Mouse (Mus musculus) cerebellum, adult 11-12 months (tissue): ENCODE measurements around the gene Mrps16.
A peak's percentile ranks its signal among the peaks of the same experiment; 100 is the strongest.

Experiments
- DNase-seq: peaks from one replicate; pipeline ENCODE4 v3.0.0; 2022

Mrps16 gene

DNA sequence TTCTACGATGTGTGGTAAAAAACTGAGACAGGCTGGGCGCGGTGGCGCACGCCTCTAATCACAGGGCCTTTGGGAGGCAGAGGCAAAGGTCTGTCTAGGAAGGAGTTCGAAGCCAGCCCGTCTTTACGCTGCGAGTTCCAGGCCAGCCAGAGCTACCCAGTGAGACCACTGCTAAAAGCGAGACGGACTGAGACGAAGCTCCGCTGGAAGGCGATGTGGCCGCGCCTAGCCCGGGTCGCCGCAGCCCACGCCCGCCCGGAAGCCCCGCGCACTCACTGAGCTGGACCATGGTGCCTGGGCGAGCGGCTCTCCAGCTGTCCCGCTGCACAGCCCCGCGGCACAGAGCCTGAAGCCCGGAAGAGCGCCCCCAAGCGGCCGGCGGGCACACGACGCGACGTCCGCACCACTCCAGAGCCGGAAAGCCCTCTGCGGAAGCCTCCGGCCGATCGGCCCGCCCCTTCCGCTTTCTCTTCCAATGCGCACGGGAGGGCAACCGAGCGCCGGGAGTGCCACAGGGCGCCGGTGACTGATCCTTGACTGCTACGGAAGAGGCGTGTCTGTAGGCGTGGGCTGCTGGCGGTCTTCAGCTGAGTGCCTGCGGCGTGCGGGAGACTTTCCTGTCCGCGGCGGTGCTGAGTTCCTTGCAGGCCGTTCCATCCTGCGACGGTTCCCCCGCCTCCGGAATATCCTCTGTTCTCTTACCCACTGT, at the start of gene Mrps16:
Gene Mrps16 (minus strand): TSS at position 430 of the 709 bp plus-strand sequence.
- peak; percentile 98 for DNase-seq

- no peak for DNase-seq
Observed at GRCm38 (mm10) chr14:20442252-20442651, 48.8 kb upstream of the Mrps16 start.

DNA sequence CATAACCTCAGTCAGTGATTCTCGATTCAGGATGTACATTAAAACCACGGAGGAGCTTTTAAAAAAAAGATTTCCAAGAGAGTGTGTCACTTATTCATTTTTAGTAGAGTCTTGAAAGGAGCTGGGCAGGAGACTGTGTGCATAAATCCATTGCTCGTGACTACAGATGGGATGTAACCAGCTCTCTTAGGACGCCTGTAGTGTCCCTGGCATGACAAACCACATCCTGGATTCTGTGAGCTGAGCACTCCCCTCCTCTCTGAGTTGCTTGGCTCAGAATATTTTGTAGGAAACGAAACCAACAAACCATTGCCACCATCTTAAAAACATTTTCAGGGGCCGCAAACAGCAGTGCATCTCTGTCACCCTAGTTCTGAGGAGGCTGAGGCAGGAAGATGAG, 43.5 kb upstream of the Mrps16 start:
- DNase-seq: no peak

DNA sequence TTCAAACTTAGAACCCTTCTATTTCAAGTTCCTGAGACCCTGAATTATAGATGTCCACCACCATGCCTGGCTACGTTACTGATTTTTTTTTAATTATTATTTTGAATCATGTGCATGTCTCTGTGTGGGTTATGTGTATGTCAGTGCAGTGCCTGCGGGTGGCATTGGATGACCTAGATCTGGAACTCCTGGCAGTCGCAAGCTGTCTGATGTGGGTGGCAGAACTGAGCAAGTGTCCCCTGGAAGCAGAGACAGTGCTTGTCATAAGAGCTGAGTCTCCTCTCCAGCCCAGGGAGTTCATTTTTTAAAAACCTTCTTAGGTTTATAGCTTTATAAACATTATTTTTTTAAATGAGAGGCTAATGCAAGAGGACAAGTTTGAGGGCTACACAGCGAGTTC, 39.0 kb upstream of the Mrps16 start:
- no peak for DNase-seq

GRCm38 (mm10) chr14:20431726-20432125, 38.3 kb upstream of the Mrps16 start:
- DNase-seq: no peak

DNA sequence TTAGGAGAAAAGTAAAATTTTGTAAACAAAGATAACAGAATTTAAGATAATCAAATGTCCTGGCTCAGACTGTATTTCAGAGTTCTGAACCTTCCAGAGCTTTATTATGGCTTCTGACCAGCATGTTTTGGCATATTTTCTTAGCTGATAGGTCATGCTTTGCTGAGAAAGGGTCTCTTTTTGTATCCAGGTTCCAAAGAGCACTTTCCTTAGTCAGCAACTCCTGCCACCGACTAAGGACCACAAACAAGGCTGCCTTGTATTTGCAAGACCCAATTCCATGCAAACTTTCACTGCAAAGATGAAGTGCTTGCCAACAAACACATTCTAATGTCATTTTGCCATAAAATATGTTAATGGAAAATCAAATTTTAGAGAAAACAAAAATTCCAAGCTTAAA, 36.4 kb upstream of the Mrps16 start:
- no peak for DNase-seq

DNA sequence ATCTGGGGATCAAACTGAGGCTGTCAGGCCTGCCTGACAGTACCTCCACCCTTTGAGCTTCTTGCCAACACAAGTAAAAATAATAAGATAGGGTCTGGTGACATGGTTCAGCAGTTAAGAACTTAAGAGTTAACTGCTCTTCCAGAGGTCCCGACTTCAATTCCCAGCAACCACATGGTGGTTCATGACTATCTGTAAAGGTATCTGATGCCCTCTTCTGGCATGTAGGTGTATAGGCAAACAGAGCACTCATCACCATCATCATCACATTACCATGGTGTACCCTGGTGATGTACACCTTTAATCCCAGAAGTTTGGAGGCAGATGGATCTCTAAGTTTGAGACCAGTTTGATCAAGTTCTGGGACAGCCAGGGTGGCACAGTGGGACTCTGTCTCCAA, 35.2 kb upstream of the Mrps16 start:
- no peak for DNase-seq

DNA sequence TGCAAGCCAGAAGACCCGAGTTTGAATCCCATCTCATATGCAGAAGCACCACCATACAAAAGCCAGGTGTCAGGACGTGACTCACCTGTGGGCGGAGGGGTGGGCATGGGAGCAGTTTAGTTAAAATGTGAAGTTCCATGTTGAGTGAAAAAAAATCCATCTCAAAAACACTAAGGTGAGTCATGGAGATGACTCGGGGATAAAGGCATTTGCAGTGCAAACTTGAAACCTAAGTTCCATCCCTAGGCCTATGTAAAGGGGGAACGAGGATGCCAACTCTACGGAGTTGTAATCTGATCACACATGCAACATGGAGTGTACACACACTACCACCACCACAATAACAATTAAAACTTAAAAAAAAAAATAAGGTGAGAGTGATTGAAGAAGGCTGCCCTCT, 29.6 kb upstream of the Mrps16 start:
- no peak for DNase-seq

- DNase-seq: no peak
Observed at GRCm38 (mm10) chr14:20422257-20422656, 28.8 kb upstream of the Mrps16 start.

DNA sequence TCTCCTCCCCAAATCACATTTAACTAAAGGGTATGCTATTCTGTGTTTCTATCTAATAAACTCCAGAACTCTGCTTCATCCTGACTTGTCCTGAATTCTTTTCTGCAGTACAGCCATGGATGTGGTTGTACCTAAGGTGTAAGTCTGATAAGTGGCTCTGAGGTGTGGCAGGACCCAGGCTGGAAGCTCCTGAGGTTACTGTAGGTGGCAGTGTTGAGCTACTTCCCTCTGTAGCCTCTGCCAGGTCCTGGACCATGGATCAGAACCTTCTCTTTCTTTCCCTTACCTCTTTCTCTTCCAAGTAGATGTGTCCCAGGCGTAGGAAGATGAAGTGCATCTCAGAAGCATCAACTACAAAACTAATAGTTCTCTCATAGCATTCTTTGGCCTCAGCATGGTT, 6.6 kb upstream of the Mrps16 start:
- DNase-seq: no peak

- no peak for DNase-seq
Observed at GRCm38 (mm10) chr14:20398864-20399263, 5.4 kb upstream of the Mrps16 start.

DNA sequence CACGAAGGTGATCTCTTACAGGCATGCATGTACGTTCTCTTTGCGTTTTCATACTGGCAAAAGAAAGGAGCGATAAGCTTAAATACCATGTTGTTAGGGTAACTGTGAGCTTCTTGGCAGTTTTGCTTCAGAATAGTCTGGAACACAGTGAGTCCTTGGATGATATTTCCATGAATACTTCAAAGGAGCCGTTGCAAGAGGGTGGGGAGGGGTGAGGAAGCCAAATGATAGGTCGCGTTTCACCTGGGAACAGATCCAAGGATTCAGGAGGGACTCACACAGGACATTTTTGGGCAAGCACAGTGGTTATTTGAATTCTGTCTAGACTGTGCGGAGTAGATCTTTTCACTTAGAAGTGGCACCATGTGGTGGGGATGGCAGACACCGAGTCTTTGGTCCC, 3.8 kb upstream of the Mrps16 start:
- DNase-seq: no peak

DNA sequence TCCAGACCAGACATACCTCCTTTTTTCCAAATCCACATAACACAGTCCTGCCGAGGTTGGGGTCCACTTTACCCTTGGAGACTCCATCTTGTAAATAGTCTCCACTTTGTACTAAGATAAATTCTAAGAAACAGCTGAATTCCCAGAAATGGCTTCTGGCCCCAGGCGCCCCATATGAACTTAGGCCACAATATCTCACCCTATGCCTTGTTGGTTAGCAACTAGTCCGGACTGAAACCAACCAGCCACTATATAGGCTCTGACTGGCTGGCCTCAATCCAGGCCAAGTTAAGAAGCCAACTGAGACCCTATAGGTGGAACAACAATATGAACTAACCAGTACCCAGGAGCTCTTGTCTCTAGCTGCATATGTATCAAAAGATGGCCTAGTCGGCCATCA, 1.1 kb downstream of the Mrps16 start:
- peak; percentile 58 for DNase-seq

GRCm38 (mm10) chr14:20389446-20390079, 3.9 kb downstream of the Mrps16 start:
- no peak for DNase-seq

DNA sequence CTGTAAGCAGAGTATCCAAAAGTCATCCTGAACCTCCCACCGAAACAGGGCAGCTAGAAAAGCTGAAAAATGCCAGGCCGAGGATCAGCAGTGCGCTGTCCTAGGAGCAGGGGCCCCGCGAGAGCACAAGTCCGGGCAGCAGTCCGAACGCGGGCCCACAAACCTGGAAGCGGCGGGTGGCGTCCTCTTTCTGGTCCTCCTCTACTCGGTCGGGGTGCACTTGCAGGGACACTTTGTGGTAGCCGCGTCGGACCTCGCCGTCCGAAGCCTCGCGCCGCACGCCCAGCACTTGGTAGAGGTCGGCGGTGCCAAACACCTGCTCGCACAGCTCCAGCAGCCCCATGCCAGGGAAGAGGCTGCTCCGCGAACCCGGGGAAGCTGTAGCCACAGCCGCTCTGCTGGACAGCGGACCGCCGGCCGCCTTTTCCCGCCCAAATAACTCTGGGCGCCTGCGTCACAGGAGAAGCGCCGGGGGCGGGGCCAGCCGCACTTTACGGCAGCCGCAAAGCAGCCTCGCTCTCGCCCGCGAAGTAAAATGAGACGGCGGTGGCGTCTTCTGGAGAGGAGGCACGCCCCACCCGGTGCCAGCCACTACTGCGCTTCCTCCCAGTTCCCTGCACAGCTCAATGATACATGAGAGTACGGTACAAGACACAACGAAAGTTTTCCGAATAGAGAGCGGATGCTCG, 4.8 kb downstream of the Mrps16 start, which contains the start of gene Dnajc9:
Gene Dnajc9 (minus strand): TSS at position 470 of the 689 bp plus-strand sequence.
- DNase-seq: peak; percentile 93

DNA sequence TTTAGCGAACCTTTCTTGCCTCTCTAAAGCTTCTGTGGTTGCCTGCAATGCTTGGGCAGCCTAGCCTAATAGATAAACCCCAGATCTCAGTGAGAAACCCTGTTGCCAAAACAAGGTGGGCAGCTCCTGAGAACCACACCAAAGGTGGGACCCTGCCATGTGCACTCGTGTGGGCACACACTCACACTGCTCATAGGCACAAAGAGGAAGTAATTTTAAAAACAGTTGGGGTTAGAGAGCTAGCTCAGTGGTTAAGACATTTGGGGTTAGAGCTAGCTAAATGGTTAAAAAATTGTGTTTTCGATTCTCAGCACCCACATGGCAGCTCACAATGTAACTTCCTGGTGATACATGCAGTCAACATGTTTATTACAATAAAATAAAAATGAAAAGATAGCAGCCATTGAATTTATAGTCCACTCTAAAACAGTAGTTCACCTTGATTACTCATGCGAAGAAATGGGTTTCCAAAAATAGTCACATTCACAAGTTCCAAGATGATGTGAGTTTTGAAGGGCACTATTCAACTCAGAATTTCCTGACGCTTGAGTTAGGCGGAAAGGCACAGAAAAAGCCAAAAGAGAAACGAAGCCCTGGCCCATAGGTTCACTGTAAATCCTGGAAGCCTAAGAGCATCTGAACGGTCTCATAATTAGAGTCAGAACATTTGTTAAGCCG, 13.5 kb downstream of the Mrps16 start:
- no peak for DNase-seq

- DNase-seq: no peak
Observed at GRCm38 (mm10) chr14:20379087-20379640, 14.3 kb downstream of the Mrps16 start.

- DNase-seq: peak; percentile 32
Observed at GRCm38 (mm10) chr14:20378313-20379061, 14.9 kb downstream of the Mrps16 start.

GRCm38 (mm10) chr14:20377112-20377521, 16.3 kb downstream of the Mrps16 start:
- DNase-seq: no peak

GRCm38 (mm10) chr14:20371854-20372253, 21.6 kb downstream of the Mrps16 start:
- DNase-seq: no peak

- DNase-seq: no peak
Observed at GRCm38 (mm10) chr14:20370798-20371197, 22.6 kb downstream of the Mrps16 start.

DNA sequence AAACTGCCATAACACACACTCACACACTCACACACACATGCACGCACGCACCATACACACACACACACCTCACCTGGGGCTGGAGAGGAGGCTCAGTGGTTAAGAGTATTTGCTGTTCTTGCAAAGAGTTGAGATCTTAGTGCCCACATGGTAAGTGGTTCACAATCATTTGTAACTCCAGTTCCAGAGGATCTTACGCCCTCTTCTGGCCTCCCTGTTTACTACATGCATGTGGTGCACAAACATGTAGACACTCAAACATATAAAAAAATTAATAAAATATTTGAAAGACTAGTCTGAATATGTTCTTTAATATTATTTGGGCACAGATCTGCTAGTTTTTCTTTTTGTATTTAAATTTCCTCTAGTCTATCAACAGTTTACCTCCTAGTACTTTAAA, 25.2 kb downstream of the Mrps16 start:
- no peak for DNase-seq
